Mouse (Mus musculus) heart, adult 11 months (tissue): ENCODE measurements around the gene Tenm4.
"Not testable (repeated sequence)": the region's sequence is repeated elsewhere in the genome, so short reads cannot be mapped to it uniquely, and the experiment has no call there.

Experiments
- DNase-seq: peaks from one replicate; pipeline ENCODE4 v3.0.0; 2022

Tenm4 gene

GRCm38 (mm10) chr7:96597871-96598270 is 426.8 kb downstream of the Tenm4 start:
- no peak for DNase-seq

- no peak for DNase-seq
These were observed 428.0 kb downstream of the Tenm4 start for GRCm38 (mm10) chr7:96599081-96599480.

- no peak for DNase-seq
These were observed 429.4 kb downstream of the Tenm4 start for GRCm38 (mm10) chr7:96600381-96600941.

GRCm38 (mm10) chr7:96604091-96604745 is 433.2 kb downstream of the Tenm4 start:
- DNase-seq, result no peak

- no peak for DNase-seq
These were observed 434.3 kb downstream of the Tenm4 start for GRCm38 (mm10) chr7:96605316-96605715.

- no peak for DNase-seq
These were observed 439.0 kb downstream of the Tenm4 start for GRCm38 (mm10) chr7:96609854-96610586.

GRCm38 (mm10) chr7:96617371-96617770 is 446.3 kb downstream of the Tenm4 start:
- no peak for DNase-seq

GRCm38 (mm10) chr7:96619930-96620472 is 449.0 kb downstream of the Tenm4 start:
- DNase-seq, result no peak

GRCm38 (mm10) chr7:96626338-96626737 is 455.3 kb downstream of the Tenm4 start:
- DNase-seq, result peak; percentile 95

- not testable (repeated sequence) for DNase-seq
These were observed 459.5 kb downstream of the Tenm4 start for GRCm38 (mm10) chr7:96630551-96630950.

GRCm38 (mm10) chr7:96633008-96633407 is 462.0 kb downstream of the Tenm4 start:
- DNase-seq, result peak; percentile 97

GRCm38 (mm10) chr7:96635830-96636440 is 464.9 kb downstream of the Tenm4 start:
- DNase-seq, result peak; percentile 66

- no peak for DNase-seq
These were observed 472.6 kb downstream of the Tenm4 start for GRCm38 (mm10) chr7:96643461-96644204.

GRCm38 (mm10) chr7:96644205-96644531 is 473.1 kb downstream of the Tenm4 start:
- no peak for DNase-seq

GRCm38 (mm10) chr7:96647657-96648056 is 476.6 kb downstream of the Tenm4 start:
- DNase-seq, result no peak

- DNase-seq, result peak; percentile 76
These were observed 477.6 kb downstream of the Tenm4 start for GRCm38 (mm10) chr7:96648606-96649005.

GRCm38 (mm10) chr7:96649171-96649570 is 478.1 kb downstream of the Tenm4 start:
- DNase-seq, result peak; percentile 78

GRCm38 (mm10) chr7:96650435-96650834 is 479.4 kb downstream of the Tenm4 start:
- DNase-seq, result no peak

- DNase-seq, result no peak
These were observed 480.0 kb downstream of the Tenm4 start for GRCm38 (mm10) chr7:96651055-96651454.

- no peak for DNase-seq
These were observed 480.7 kb downstream of the Tenm4 start for GRCm38 (mm10) chr7:96651626-96652341.

- DNase-seq, result peak; percentile 54
These were observed 481.8 kb downstream of the Tenm4 start for GRCm38 (mm10) chr7:96652844-96653243.

GRCm38 (mm10) chr7:96654206-96654605 is 483.2 kb downstream of the Tenm4 start:
- peak; percentile 85 for DNase-seq
